Mouse (Mus musculus): ENCODE measurements around the gene Ski.

Ski gene

GRCm38 (mm10) chr4:155184248-155185070 is 37.9 kb downstream of the Ski start:
- in situ Hi-C loops (cut with MboI; ENCODE audit: low sequenced_read_pairs) = no loop called here

- in situ Hi-C loops (cut with MboI; ENCODE audit: low sequenced_read_pairs) = no loop called here
Measured at GRCm38 (mm10) chr4:155183201-155183600, 39.2 kb downstream of the Ski start.

- in situ Hi-C loops (cut with MboI; ENCODE audit: low sequenced_read_pairs) = no loop called here
Measured at GRCm38 (mm10) chr4:155178981-155179512, 43.3 kb downstream of the Ski start.

GRCm38 (mm10) chr4:155178274-155178673 is 44.1 kb downstream of the Ski start:
- in situ Hi-C loops (cut with MboI; ENCODE audit: low sequenced_read_pairs) = no loop called here

GRCm38 (mm10) chr4:155176210-155176609 is 46.2 kb downstream of the Ski start:
- in situ Hi-C loops (cut with MboI; ENCODE audit: low sequenced_read_pairs) = no loop called here

GRCm38 (mm10) chr4:155173822-155174785 is 48.3 kb downstream of the Ski start:
- in situ Hi-C loops (cut with MboI; ENCODE audit: low sequenced_read_pairs) = no loop called here

- in situ Hi-C loops (cut with MboI; ENCODE audit: low sequenced_read_pairs) = no loop called here
Measured at GRCm38 (mm10) chr4:155172909-155173821, 49.2 kb downstream of the Ski start.

GRCm38 (mm10) chr4:155171961-155172533 is 50.3 kb downstream of the Ski start:
- in situ Hi-C loops (cut with MboI; ENCODE audit: low sequenced_read_pairs) = no loop called here

- in situ Hi-C loops (cut with MboI; ENCODE audit: low sequenced_read_pairs) = no loop called here
Measured at GRCm38 (mm10) chr4:155170614-155171212, 51.7 kb downstream of the Ski start.

GRCm38 (mm10) chr4:155168835-155169252 is 53.5 kb downstream of the Ski start:
- in situ Hi-C loops (cut with MboI; ENCODE audit: low sequenced_read_pairs) = no loop called here

- in situ Hi-C loops (cut with MboI; ENCODE audit: low sequenced_read_pairs) = no loop called here
Measured at GRCm38 (mm10) chr4:155165861-155166260, 56.5 kb downstream of the Ski start.

GRCm38 (mm10) chr4:155164550-155164949 is 57.8 kb downstream of the Ski start:
- in situ Hi-C loops (cut with MboI; ENCODE audit: low sequenced_read_pairs) = no loop called here

GRCm38 (mm10) chr4:155163685-155164084 is 58.7 kb downstream of the Ski start:
- in situ Hi-C loops (cut with MboI; ENCODE audit: low sequenced_read_pairs) = no loop called here

GRCm38 (mm10) chr4:155163320-155163651 is 59.1 kb downstream of the Ski start:
- in situ Hi-C loops (cut with MboI; ENCODE audit: low sequenced_read_pairs) = no loop called here

GRCm38 (mm10) chr4:155162433-155163319 is 59.7 kb downstream of the Ski start:
- in situ Hi-C loops (cut with MboI; ENCODE audit: low sequenced_read_pairs) = no loop called here

- in situ Hi-C loops (cut with MboI; ENCODE audit: low sequenced_read_pairs) = no loop called here
Measured at GRCm38 (mm10) chr4:155158543-155158917, 63.9 kb downstream of the Ski start.

- in situ Hi-C loops (cut with MboI; ENCODE audit: low sequenced_read_pairs) = no loop called here
Measured at GRCm38 (mm10) chr4:155157871-155158542, 64.4 kb downstream of the Ski start.

- in situ Hi-C loops (cut with MboI; ENCODE audit: low sequenced_read_pairs) = no loop called here
Measured at GRCm38 (mm10) chr4:155156734-155157133, 65.7 kb downstream of the Ski start.
